ENCODE assay signal across 8 mouse cellular contexts in the genomic region with DNA sequence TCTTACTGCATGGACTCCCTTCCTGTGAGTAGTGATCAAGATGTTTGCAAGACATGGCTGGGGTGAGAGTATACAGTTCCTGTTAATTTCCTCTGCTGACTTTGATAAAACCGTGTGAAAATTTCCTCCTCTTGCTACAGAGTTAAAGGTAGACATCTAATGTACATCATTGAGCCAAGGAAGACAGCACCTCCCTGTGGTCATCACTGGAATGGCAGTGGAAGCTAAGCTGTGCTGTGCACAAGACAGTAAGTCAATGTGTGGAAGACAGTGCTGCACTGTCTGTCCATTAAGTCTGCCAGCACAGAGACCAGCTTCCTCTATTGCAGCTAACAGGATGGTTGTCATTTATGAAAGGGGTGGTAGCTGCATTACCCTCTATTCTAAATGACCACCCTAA. TPM values are rescaled to one million over a fixed set of nuclear protein-coding genes. Genes with fewer than 3 reads are reported as not detected.
A peak's percentile ranks its signal among the peaks of the same experiment; 100 is the strongest.
DNase-seq lines count a peak whose midpoint lies in the region; TF ChIP-seq lines count a peak whose summit lies in the region.
"Had no signal": no experiment of that assay in that cellular context is flagged by ENCODE, and none has a peak within 500 bp of the region (broad histone marks: within the 10 kb centered on the region; RNA-seq: fewer than 3 reads in every experiment).

No protein-coding gene starts in this region.

- peak; percentile 97 for TF ChIP-seq CTCF in layer of hippocampus, adult 2 months (conservative IDR thresholded peaks at IDR 0.05)

- intact Hi-C loops in gastrocnemius, postnatal 14 days (cut with DNase I; ENCODE audit: low total_unique reads): loop anchor here (5.0 kb wide), 1 partner anchor 194 kb away; no protein-coding TSS in a partner anchor

- H3K4me3 ChIP-seq in layer of hippocampus, adult 2 months: no peak overlapping the region
- H3K4me3 ChIP-seq: limb, embryonic 13.5 days had no signal

- peak; percentile 77 for DNase-seq in CD4-positive, CD25-positive, alpha-beta regulatory T cell, adult 2 months (ENCODE audit: low read depth, low spot score)
- peak; percentile 67 for DNase-seq in MEL-GATA-1-ER (ENCODE audit: extremely low read depth, low read depth)
- DNase-seq in cerebellum, postnatal 14 days: peak; percentile 76 to 84
- DNase-seq in gastrocnemius, postnatal 14 days: peak; percentile 48
- peak; percentile 61 to 80 for DNase-seq in layer of hippocampus, adult 2 months (ENCODE audit: low spot score in 2 of 2)
- DNase-seq in lung, postnatal 14 days: peak; percentile 83
- DNase-seq in skeletal muscle tissue, adult 2 months (ENCODE audit: low read depth, low spot score): peak; percentile 62

- no peak overlapping the region for H3K27ac ChIP-seq in layer of hippocampus, adult 2 months
- H3K27ac ChIP-seq: limb, embryonic 13.5 days had no signal

RNA-seq across cellular contexts. Expression of a gene that starts 18.8 kb away (rescaled TPM):
- total RNA-seq in gastrocnemius, postnatal 14 days (2021): under 1 TPM; 0.08 to 0.18 TPM
- under 1 TPM; 0.42 to 0.82 TPM for total RNA-seq in layer of hippocampus, adult 2 months (2021)

RNA-seq across cellular contexts. Expression of a gene that starts 27.0 kb away (rescaled TPM):
- 1 to 10 TPM; 1.2 to 1.7 TPM for total RNA-seq in gastrocnemius, postnatal 14 days (2021)
- total RNA-seq in layer of hippocampus, adult 2 months (2021): 1 to 10 TPM; 2.0 to 2.3 TPM

RNA-seq across cellular contexts. Expression of a gene that starts 53.4 kb away (rescaled TPM):
- total RNA-seq in gastrocnemius, postnatal 14 days (2021): 100 to 1,000 TPM in 1 of 2 experiments, 10 to 100 TPM in 1; 84.1 to 108 TPM
- total RNA-seq in layer of hippocampus, adult 2 months (2021): 1 to 10 TPM; 2.0 to 3.2 TPM

Comparison
In these comparisons a context has a peak if more than half of its experiments do, and no peak if none do; other contexts are left out.
1. RNA of a gene that starts 53.4 kb away (total RNA-seq): 84.1 to 108 TPM in gastrocnemius, postnatal 14 days; 2.0 to 3.2 TPM in layer of hippocampus, adult 2 months; every median in the first group is over 10 times any median in the second.
2. Peak in every context shown above with its lines, with median percentiles within 50 percentile points of each other: DNase-seq.